Mouse (Mus musculus) brown adipose tissue, adult 24 weeks (tissue): ENCODE results near the gene Clrn3. TPM values are rescaled to one million over a fixed set of nuclear protein-coding genes. Genes with fewer than 3 reads are reported as not detected.
"Not testable (repeated sequence)": the region's sequence is repeated elsewhere in the genome, so short reads cannot be mapped to it uniquely, and the experiment has no call there.

ENCODE experiments used
- H3K27ac ChIP-seq: fragments of 200-500 bp; replicated peaks from 2 replicates; pipeline ENCODE4 v1.5.1; 2012; ENCODE audit warnings: low read depth, mild to moderate bottlenecking, low read length
- H3K4me1 ChIP-seq: fragments of 200-500 bp; 2 replicates; pipeline ENCODE4 v1.6.1; 2012; ENCODE audit warnings: low read length, mixed read lengths; ENCODE audit not compliant: control insufficient read depth, insufficient read depth, insufficient read length
- H3K4me3 ChIP-seq: fragments of 200-500 bp; 2 replicates; pipeline ENCODE4 v1.5.1; 2012; ENCODE audit warnings: low read depth, mild to moderate bottlenecking, low read length, moderate library complexity; ENCODE audit not compliant: insufficient read depth
- polyA plus RNA-seq: library from polyadenylated mRNA; stranded (reverse); fragments of >200 nt; gene quantifications from 2 replicates; pipeline ENCODE4 v1.2.4, GENCODE M21; 2012; ENCODE audit not compliant: missing spikeins, insufficient read depth, insufficient read length

Clrn3 gene
- polyA plus RNA-seq, 1 experiment: not detected

GRCm38 (mm10) chr7:135520241-135520640, 8.2 kb downstream of the Clrn3 start:
- Histone ChIP-seq H3K27ac (no peak overlapping the region), H3K4me1 (no peaks in the 10 kb centered on the region), H3K4me3 (no peak overlapping the region)

- Histone ChIP-seq H3K4me1 (no peaks in the 10 kb centered on the region), H3K27ac (no peak overlapping the region), H3K4me3 (no peak overlapping the region)
These were observed 11.3 kb downstream of the Clrn3 start for GRCm38 (mm10) chr7:135517191-135517590.

- Histone ChIP-seq H3K4me1 (no peaks in the 10 kb centered on the region), H3K4me3 (no peak overlapping the region), H3K27ac (no peak overlapping the region)
These were observed 16.7 kb downstream of the Clrn3 start for GRCm38 (mm10) chr7:135511723-135512122.

- H3K27ac ChIP-seq: no peak overlapping the region
- H3K4me3 ChIP-seq: no peak overlapping the region
- H3K4me1 ChIP-seq: no peaks in the 10 kb centered on the region
These were observed 18.0 kb downstream of the Clrn3 start for GRCm38 (mm10) chr7:135510431-135510830.

GRCm38 (mm10) chr7:135509272-135509671, 19.2 kb downstream of the Clrn3 start:
- no peak overlapping the region for H3K4me3 ChIP-seq
- H3K27ac ChIP-seq: no peak overlapping the region
- H3K4me1 ChIP-seq: no peaks in the 10 kb centered on the region

DNA sequence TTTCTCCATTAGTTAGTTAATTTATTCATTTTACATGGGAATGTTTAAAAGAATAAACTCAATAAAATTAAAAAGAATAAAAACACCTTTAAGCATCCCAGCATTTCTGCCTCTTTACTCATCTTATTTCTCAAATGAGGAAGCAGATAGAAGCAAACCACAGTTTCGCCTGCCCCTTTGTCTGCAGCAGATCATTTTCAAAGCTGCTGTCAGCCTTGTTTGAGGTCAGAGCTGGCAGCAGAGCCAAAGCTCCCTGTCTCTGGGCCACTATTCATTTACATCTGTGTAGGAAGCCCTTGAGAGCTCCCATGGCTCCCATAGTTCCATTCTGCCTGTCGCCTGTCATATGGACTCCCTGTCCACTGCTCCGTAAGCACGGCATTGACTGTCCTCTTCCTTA, 19.9 kb downstream of the Clrn3 start:
- H3K27ac ChIP-seq: no peak overlapping the region

DNA sequence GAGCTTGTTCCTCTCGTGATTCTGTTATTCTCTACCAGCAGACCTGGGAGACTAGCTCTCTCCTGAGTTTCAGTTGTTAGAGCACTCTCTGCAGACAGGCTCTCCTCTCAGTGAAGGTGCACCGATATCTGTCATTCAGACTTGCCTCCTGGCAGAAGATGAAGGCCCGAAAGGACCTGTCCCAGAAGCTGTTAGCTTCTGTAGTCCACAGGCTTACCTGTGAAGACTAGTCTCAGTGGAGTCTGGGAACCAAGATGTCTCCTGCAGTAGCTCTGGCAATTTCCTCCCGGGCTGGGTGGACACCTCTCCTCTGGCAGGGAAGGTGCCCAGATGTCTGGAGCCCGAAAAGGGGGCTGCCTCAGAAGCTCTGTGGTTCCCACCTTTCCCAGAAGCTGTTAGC, 21.9 kb downstream of the Clrn3 start:
- H3K4me1 ChIP-seq, H3K4me3 ChIP-seq, H3K27ac ChIP-seq: not testable (repeated sequence)

More for the DNA sequence above, 19.9 kb downstream of the Clrn3 start:
- H3K4me3 ChIP-seq: no peak overlapping the region
- no peaks in the 10 kb centered on the region for H3K4me1 ChIP-seq

GRCm38 (mm10) chr7:135499403-135499802, 29.1 kb downstream of the Clrn3 start:
- H3K27ac ChIP-seq: no peak overlapping the region
- no peak overlapping the region for H3K4me3 ChIP-seq
- no peaks in the 10 kb centered on the region for H3K4me1 ChIP-seq

DNA sequence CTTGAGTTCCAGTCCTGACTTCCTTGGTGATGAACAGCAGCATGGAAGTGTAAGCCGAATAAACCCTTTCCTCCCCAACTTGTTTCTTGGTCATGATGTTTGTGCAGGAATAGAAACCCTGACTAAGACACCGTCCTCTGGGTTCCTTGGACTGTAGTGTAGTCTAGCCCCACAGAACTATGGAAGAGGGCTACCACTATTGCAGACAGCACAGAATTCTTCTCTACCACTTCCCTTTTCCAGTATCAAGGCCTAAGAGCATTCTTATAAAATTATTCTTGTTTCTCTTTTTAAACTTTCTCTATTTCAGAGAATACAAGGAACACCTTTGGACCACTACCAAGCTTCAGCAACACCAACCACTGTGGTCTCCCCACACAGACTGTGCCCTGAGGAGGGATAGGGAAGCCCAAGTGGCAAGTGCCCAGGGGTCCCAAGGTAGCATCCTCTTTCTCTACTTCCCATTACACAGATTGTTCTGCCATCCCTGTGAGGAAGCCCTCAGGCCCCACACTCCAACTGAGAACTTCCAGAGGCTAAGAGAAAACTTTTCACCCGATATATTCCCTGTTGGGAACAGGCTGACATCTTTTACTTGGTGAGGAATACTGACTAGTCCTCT, 29.8 kb downstream of the Clrn3 start:
- Histone ChIP-seq H3K4me1 (no peaks in the 10 kb centered on the region), H3K27ac (no peak overlapping the region), H3K4me3 (no peak overlapping the region)

DNA sequence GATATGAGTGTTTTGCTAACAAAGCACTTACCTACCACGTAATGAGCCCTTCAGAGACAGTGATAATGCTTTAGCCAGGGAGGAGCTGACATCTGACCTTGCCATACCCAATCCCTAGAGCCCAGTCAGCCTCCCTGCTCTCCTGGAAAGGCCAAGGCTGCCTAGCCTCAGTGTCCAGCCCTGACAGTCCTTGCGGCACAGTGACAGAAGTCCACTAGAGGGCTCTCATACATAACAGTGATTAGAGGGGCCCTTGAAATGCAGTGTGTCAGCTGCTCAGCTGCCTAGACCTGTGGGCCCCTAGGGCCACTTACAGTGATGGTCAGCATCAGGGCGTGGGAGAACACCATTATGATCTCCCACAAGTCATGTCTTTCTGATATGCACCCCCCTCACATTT, 33.2 kb downstream of the Clrn3 start:
- no peaks in the 10 kb centered on the region for H3K4me1 ChIP-seq
- H3K27ac ChIP-seq: no peak overlapping the region
- H3K4me3 ChIP-seq: no peak overlapping the region

DNA sequence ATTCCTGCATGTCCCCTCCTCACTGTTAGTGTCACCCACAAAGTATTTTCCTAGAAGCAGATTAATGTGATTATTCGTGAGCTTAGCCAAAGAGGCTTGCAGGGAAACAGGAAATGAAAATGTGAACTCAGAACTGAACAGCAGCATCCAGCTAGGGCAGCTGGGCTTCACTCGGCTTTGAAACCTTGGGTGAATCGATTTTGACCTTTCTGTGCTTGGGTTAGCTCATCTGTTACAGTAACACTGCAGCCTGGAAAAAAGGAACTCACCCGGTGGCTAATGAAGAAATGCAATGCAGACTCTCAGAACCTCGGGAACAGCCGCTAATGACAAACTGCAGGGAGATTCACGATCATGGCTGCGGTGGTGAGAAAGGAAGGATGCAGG, 38.0 kb downstream of the Clrn3 start:
- Histone ChIP-seq H3K4me1 (no peaks in the 10 kb centered on the region), H3K4me3 (no peak overlapping the region), H3K27ac (no peak overlapping the region)

DNA sequence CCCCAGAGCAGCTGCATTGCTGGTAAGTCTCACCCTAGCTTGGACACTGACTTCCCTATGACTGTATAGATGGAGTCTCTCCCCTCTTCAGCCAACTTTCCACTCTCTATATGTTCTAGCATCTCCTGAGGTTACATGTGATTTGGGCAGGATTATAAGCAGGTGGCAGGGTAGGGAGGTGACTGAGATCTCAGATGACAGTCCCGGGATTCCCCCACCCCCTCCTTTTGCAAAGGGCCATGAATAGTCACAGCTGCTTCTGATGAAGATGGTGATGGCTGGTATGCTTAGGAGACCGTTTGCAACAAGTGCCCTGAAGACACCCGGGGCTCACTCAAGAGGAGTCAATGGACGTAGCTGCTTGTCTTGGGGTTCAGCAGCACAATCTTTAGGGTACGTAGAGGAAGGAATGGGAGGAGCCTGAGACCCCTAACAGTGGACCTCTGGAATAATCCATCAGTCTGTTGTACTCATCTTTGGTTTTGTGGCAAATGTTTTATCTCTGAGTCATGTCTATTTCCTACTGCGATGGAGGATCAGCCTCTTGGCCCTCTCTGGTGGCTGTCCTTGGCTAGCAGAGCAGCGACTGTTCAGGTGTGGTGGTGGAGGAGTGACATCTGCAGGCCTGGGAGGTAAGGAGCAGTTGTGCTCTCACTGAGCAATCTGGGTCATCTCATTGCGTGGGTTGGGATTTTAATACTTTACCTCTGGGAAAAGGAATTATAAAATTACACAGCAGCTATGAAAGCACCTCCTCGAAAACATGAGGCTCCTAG, 38.5 kb downstream of the Clrn3 start:
- Histone ChIP-seq H3K4me1 (no peaks in the 10 kb centered on the region), H3K4me3 (no peak overlapping the region), H3K27ac (no peak overlapping the region)

- H3K4me1 ChIP-seq: no peaks in the 10 kb centered on the region
- H3K4me3 ChIP-seq: no peak overlapping the region
- no peak overlapping the region for H3K27ac ChIP-seq
These were observed 40.1 kb downstream of the Clrn3 start for GRCm38 (mm10) chr7:135488214-135488810.

DNA sequence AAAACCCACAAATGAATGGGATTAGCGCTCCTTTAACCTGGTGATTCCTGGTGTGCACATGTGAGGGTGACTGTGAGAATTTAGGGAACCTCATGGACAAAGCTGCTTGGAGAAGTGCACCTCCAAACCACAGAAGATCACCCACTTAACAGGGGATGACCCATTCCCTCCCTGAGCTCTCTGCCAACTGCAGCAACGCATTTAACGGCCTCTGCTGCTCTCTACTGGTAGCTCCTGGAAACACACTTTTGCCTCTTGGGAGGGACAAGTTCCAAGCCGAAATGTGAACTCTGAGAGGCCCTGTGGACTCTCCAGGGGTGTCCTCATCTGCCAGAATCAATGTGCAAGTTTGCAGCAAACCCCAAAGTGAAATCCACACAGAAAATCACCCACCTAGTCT, 41.0 kb downstream of the Clrn3 start:
- no peak overlapping the region for H3K4me3 ChIP-seq
- H3K4me1 ChIP-seq: no peaks in the 10 kb centered on the region
- no peak overlapping the region for H3K27ac ChIP-seq

GRCm38 (mm10) chr7:135486645-135487382, 41.6 kb downstream of the Clrn3 start:
- Histone ChIP-seq H3K27ac (no peak overlapping the region), H3K4me1 (no peaks in the 10 kb centered on the region), H3K4me3 (no peak overlapping the region)
